Mouse (Mus musculus): Measurements from ENCODE around the gene Lsamp. TPM values are rescaled to one million over a fixed set of nuclear protein-coding genes. Genes with fewer than 3 reads are reported as not detected.

Gene Lsamp
- total and polyA plus RNA-seq, 2 experiments: 0.07 to 0.37 TPM

DNA sequence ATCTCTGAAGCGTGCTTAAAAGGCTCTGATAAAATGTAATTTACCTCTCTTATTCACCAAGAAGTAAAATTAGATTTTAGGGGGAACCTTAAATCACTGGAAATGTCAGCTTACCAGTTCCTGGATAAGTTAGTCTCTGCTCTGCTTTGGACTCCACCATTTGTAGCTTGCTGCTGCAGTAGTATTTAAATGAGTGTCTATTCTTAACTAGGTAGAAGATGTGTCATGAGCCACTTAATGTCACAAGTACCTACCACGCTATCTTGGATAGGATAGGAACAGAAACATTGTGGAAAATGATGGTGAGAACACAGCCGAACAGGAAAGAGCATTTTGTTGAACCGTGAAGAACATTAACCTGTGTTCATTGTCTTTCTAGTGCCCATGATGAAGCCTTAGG, 1929.2 kb downstream of the Lsamp start:
- Histone ChIP-seq H3K36me3 (ENCODE audit: control insufficient read depth, insufficient read depth, low read length) (no peaks in the 10 kb centered on the region), H3K79me2 (ENCODE audit: control insufficient read depth, insufficient read depth, low read length) (no peaks in the 10 kb centered on the region), H3K27ac (replicated peaks; ENCODE audit: insufficient read depth, low read depth, low read length) (no peak overlapping the region), H3K9ac (ENCODE audit: low read depth, low read length) (no peak overlapping the region), H3K4me3 (ENCODE audit: insufficient read depth, low read depth, low read length) (no peak overlapping the region), H3K27me3 (ENCODE audit: control insufficient read depth, insufficient read depth, low read length) (no peaks in the 10 kb centered on the region), H3K4me1 (ENCODE audit: control insufficient read depth, insufficient read depth, low read length) (no peaks in the 10 kb centered on the region)
- no peak for DNase-seq (ENCODE audit: extremely low read depth, low read depth, low spot score)
- TF ChIP-seq POLR2A (IDR thresholded peaks at IDR 0.05; ENCODE audit: extremely low read depth, insufficient read depth, low read length): no peak
- no peak for TF ChIP-seq CTCF (IDR thresholded peaks at IDR 0.05; ENCODE audit: low read depth, low read length)
- WGBS: 83% methylated on average over 4 of the region's 4 CpGs

DNA sequence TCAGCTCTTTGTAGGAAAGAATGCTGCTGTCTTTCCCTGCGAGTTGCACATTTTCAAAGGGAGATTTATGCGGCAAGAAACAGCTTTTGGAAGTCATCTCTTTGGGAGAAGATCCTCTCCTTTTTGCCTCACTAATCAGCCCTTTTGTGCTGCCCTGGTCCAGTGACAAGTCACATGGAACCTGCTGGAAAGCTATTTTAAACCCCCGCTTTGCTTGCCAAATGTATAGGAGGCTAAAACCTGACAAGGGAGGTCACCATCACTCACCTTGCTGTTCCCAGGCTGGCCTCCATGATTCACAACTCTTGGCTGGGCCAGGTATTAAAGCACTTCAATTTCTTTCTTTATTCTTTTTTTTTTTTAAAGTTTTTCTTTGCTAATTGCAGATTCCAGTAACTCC, 1932.2 kb downstream of the Lsamp start:
- no peaks in the 10 kb centered on the region for H3K27me3 ChIP-seq (ENCODE audit: control insufficient read depth, insufficient read depth, low read length)
- TF ChIP-seq POLR2A (IDR thresholded peaks at IDR 0.05; ENCODE audit: extremely low read depth, insufficient read depth, low read length) (no peak), CTCF (IDR thresholded peaks at IDR 0.05; ENCODE audit: low read depth, low read length) (no peak)
- H3K36me3 ChIP-seq (ENCODE audit: control insufficient read depth, insufficient read depth, low read length): no peaks in the 10 kb centered on the region
- 90% methylated on average over 3 of the region's 3 CpGs for WGBS
- H3K4me1 ChIP-seq (ENCODE audit: control insufficient read depth, insufficient read depth, low read length): no peaks in the 10 kb centered on the region
- no peak overlapping the region for H3K4me3 ChIP-seq (ENCODE audit: insufficient read depth, low read depth, low read length)
- no peak overlapping the region for H3K27ac ChIP-seq (replicated peaks; ENCODE audit: insufficient read depth, low read depth, low read length)
- DNase-seq (ENCODE audit: extremely low read depth, low read depth, low spot score): no peak
- H3K79me2 ChIP-seq (ENCODE audit: control insufficient read depth, insufficient read depth, low read length): no peaks in the 10 kb centered on the region
- no peak overlapping the region for H3K9ac ChIP-seq (ENCODE audit: low read depth, low read length)

DNA sequence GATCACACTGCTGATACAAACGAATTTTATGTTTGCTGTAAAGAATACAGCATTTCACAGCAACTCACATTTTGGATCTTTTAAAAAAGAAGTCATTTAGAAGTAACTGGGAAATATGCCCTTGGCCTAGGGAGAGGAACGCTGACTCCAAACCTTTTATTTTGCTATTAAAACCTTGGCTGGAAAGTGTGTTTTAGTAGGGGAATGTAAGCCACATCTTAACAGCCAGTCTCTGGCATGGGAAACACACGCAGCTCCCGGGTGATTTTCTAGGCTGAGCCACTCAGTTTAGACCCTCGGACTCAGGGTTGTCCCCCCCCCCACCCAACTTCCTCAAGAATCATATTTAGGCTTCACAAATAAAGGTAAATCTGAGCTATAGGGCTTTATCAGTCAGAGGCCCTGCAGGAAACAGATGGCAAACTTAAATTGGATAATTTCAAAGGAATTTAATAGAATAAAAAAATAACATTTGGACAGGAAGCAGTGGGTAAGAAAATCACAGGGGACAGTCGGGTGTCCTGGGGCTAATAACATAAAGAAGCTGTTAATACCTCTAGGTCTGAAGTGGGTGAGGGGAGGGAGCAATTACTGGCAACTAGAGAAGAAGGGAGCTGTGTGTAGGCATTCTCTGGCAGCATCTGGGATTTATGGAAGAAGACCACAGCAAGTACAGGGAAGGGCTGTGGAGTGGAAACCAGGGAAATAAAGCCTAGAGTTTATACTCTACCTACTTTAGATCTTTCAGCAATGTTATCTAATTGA, 1933.1 kb downstream of the Lsamp start:
- Histone ChIP-seq H3K9ac (ENCODE audit: low read depth, low read length) (no peak overlapping the region), H3K36me3 (ENCODE audit: control insufficient read depth, insufficient read depth, low read length) (no peaks in the 10 kb centered on the region), H3K27me3 (ENCODE audit: control insufficient read depth, insufficient read depth, low read length) (no peaks in the 10 kb centered on the region), H3K27ac (replicated peaks; ENCODE audit: insufficient read depth, low read depth, low read length) (no peak overlapping the region), H3K4me1 (ENCODE audit: control insufficient read depth, insufficient read depth, low read length) (no peaks in the 10 kb centered on the region), H3K4me3 (ENCODE audit: insufficient read depth, low read depth, low read length) (no peak overlapping the region), H3K79me2 (ENCODE audit: control insufficient read depth, insufficient read depth, low read length) (no peaks in the 10 kb centered on the region)
- no peak for DNase-seq (ENCODE audit: extremely low read depth, low read depth, low spot score)
- TF ChIP-seq CTCF (IDR thresholded peaks at IDR 0.05; ENCODE audit: low read depth, low read length): no peak
- TF ChIP-seq POLR2A (IDR thresholded peaks at IDR 0.05; ENCODE audit: extremely low read depth, insufficient read depth, low read length): no peak
- 56% methylated on average over 6 of the region's 6 CpGs for WGBS

DNA sequence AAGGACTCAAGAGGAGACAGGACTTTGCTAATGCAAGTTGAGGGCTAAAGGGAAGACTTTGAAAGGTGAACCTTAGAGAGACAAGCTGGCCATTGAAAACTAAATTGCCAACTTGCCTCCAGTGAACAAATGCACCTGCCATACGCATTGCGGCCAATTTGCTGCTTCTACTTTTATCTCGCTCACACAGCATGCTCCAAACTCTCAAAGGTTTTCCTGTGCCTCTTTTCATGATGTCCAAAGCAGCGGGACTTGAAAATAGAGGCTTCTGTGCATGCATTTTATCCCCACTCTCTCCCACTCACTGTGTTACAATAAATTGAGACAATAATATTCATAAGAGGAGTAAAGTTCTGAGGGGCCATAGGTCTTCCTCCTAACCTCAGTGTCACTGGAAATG, 1945.4 kb downstream of the Lsamp start:
- no peaks in the 10 kb centered on the region for H3K36me3 ChIP-seq (ENCODE audit: control insufficient read depth, insufficient read depth, low read length)
- H3K27ac ChIP-seq (replicated peaks; ENCODE audit: insufficient read depth, low read depth, low read length): no peak overlapping the region
- TF ChIP-seq CTCF (IDR thresholded peaks at IDR 0.05; ENCODE audit: low read depth, low read length) (no peak), POLR2A (IDR thresholded peaks at IDR 0.05; ENCODE audit: extremely low read depth, insufficient read depth, low read length) (no peak)
- no peak overlapping the region for H3K9ac ChIP-seq (ENCODE audit: low read depth, low read length)
- no peaks in the 10 kb centered on the region for H3K27me3 ChIP-seq (ENCODE audit: control insufficient read depth, insufficient read depth, low read length)
- no peak for DNase-seq (ENCODE audit: extremely low read depth, low read depth, low spot score)
- H3K4me1 ChIP-seq (ENCODE audit: control insufficient read depth, insufficient read depth, low read length): no peaks in the 10 kb centered on the region
- WGBS: 85% methylated on average over 4 of the region's 4 CpGs
- H3K79me2 ChIP-seq (ENCODE audit: control insufficient read depth, insufficient read depth, low read length): no peaks in the 10 kb centered on the region
- no peak overlapping the region for H3K4me3 ChIP-seq (ENCODE audit: insufficient read depth, low read depth, low read length)

DNA sequence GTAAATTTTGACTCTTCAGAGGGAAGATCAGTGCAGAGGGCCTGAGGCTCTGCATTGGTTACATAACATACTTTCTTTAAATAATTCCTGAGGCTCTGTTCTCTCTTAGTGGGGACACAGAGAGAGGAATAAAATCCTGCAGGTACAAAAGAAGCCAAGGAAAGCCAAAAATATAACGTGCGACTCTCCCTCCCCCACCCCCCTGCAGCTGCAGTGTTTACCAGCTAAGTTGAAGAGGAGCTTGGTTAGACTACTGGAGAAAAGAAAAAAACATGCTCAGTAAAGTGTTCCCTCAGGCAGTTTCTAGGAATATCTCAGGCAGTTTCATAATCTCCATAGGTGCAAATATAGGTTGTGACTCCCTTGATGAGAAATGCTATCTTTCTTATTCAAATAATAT, 1951.5 kb downstream of the Lsamp start:
- Histone ChIP-seq H3K4me3 (ENCODE audit: insufficient read depth, low read depth, low read length) (no peak overlapping the region), H3K9ac (ENCODE audit: low read depth, low read length) (no peak overlapping the region), H3K36me3 (ENCODE audit: control insufficient read depth, insufficient read depth, low read length) (no peaks in the 10 kb centered on the region), H3K79me2 (ENCODE audit: control insufficient read depth, insufficient read depth, low read length) (no peaks in the 10 kb centered on the region), H3K27ac (replicated peaks; ENCODE audit: insufficient read depth, low read depth, low read length) (no peak overlapping the region), H3K27me3 (ENCODE audit: control insufficient read depth, insufficient read depth, low read length) (no peaks in the 10 kb centered on the region), H3K4me1 (ENCODE audit: control insufficient read depth, insufficient read depth, low read length) (no peaks in the 10 kb centered on the region)
- WGBS: 70% methylated on average over 2 of the region's 2 CpGs
- TF ChIP-seq POLR2A (IDR thresholded peaks at IDR 0.05; ENCODE audit: extremely low read depth, insufficient read depth, low read length) (no peak), CTCF (IDR thresholded peaks at IDR 0.05; ENCODE audit: low read depth, low read length) (no peak)
- no peak for DNase-seq (ENCODE audit: extremely low read depth, low read depth, low spot score)

DNA sequence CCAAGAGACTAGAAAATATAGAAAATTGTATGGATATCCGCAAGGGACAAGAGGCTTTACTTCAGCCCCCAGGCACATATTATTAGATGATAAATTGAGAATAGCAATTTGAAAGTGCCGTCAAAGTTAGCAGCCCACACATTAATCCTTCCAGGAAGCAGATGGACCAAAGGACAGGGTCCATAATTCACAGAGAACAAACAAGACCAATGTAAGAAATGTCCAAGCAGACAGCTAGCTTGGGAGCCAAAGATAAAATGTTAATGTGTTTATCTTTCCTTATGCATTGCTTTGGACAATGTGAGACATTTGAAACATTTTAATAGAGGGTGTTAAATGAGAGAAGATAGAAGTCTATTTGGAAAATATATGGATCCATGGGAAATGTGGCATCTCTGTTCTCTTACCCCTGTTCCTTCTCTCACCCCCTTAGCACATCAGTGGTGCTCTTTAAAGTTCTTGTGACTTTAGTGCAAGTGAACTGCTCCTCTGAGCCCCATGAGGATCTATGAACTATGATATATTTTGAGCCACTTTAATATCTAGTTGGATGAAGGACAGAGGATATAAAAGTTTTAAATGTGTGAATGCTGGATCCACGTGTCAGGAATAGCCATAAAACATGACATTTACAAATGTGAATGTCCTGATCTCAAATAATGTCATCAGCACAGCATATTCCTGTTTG, 1952.9 kb downstream of the Lsamp start:
- no peaks in the 10 kb centered on the region for H3K4me1 ChIP-seq (ENCODE audit: control insufficient read depth, insufficient read depth, low read length)
- 79% methylated on average over 3 of the region's 3 CpGs for WGBS
- H3K36me3 ChIP-seq (ENCODE audit: control insufficient read depth, insufficient read depth, low read length): no peaks in the 10 kb centered on the region
- no peak overlapping the region for H3K27ac ChIP-seq (replicated peaks; ENCODE audit: insufficient read depth, low read depth, low read length)
- no peaks in the 10 kb centered on the region for H3K79me2 ChIP-seq (ENCODE audit: control insufficient read depth, insufficient read depth, low read length)
- no peak overlapping the region for H3K4me3 ChIP-seq (ENCODE audit: insufficient read depth, low read depth, low read length)
- DNase-seq (ENCODE audit: extremely low read depth, low read depth, low spot score): no peak
- H3K9ac ChIP-seq (ENCODE audit: low read depth, low read length): no peak overlapping the region
- TF ChIP-seq POLR2A (IDR thresholded peaks at IDR 0.05; ENCODE audit: extremely low read depth, insufficient read depth, low read length) (no peak), CTCF (IDR thresholded peaks at IDR 0.05; ENCODE audit: low read depth, low read length) (no peak)
- no peaks in the 10 kb centered on the region for H3K27me3 ChIP-seq (ENCODE audit: control insufficient read depth, insufficient read depth, low read length)
